Mouse (Mus musculus) induced T-regulatory cell, adult 2 months (primary cell): ENCODE results near the gene Gm12248.

ENCODE experiments used
- DNase-seq: peaks from one replicate; pipeline ENCODE4 v3.0.0-alpha.2; 2012; ENCODE audit warnings: low read depth

Gene Gm12248

DNA sequence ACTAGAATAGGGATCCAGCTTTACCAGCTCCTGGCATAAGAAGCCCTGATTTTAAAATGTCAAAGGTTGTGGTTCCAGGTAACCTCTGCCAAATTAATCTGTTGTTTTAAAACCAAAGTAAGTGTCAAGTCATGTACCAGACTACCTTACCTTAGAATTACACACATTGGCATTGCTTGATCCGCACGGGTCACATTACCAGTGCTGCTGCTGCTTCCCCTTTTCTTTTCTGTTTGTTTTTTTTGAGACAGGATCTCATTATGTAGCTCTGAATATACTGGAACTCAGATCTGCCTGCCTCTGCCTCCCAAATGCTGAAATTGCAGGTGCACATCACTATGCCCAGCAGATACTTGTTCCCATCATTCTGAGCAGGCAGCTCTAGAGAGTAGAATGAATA is 63.1 kb downstream of the Gm12248 start:
- no peak for DNase-seq

DNA sequence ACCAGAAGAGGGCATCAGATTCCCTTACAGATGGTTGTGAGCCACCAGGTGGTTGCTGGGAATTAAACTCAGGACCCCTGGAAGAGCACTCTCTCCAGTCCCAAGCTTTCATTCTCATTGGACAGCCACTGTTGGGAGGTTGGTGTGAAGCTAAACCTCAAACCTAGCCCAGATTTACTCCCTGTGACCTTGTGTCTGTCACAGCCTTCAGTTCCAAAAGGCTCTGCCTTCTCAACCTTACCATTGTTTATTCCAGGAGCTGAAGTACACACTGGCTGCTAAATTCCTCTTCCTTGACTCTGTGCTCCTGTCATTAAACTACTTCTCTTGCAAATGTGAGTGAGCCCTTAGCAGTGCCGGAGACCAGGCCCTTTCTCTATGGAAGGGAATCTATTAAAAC is 64.0 kb downstream of the Gm12248 start:
- no peak for DNase-seq

GRCm38 (mm10) chr11:58026860-58027259 is 66.1 kb downstream of the Gm12248 start:
- no peak for DNase-seq

DNA sequence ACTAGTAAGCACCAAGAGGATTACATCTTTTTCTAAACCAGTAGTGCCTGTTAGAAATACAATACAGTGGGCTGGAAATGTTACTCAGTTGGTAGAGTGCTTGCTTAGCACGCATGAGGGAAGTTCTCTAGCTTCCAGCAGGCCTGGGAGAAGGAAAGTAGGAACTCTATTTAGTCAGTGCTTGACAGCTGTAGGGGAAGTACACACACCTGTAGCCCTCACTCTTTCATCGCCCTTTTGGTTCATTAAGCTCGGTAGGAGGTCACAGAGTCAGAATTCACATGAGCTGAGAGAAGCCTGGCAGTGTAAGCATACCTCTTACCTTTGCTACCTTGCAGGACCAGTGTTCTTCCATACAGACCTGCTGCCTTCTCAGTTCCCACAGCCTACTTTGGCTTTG is 66.6 kb downstream of the Gm12248 start:
- DNase-seq: no peak

GRCm38 (mm10) chr11:58025881-58026280 is 67.1 kb downstream of the Gm12248 start:
- DNase-seq: no peak

DNA sequence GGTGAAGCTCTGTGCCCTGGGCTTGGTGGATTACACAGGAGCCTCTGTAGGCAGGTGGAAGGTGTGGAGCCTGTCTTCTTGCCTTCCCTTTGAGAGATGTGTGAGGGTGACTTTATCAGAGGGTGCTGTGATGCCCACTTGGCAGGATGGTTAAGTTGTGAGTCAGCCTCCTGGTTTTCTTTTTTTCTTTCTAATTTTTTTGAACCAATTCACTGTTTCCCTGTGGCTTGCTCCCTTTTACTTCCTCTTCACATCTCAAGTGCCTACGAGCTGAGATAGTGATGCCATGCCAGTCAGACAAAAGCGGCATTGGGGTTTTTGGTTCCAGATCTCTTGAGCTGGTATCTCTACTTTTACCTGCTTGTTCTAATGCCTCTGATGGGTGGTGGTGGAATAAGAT is 68.3 kb downstream of the Gm12248 start:
- DNase-seq: no peak

DNA sequence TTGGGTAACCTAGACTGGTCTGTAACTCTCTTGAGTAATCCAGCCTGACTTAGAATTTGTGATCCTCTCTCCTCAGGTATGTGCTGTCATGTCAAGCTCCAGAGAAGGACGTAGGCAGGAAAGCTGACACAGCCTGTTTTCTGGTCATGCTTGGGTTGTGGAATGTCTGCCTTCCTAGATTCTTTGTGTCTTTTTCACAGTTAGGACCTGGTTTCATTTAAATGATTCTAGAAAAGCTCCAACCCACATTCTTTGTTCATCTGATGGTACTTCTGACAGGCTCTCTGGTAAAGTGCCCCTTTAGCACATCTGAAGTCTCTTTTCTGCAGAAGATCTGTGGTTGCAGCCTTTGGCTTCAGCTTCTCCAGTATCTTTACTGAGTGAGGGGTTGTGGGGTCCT is 68.7 kb downstream of the Gm12248 start:
- DNase-seq: no peak

GRCm38 (mm10) chr11:58021618-58022017 is 71.3 kb downstream of the Gm12248 start:
- DNase-seq: no peak

- DNase-seq: no peak
Observed at GRCm38 (mm10) chr11:58021095-58021494, 71.8 kb downstream of the Gm12248 start.

DNA sequence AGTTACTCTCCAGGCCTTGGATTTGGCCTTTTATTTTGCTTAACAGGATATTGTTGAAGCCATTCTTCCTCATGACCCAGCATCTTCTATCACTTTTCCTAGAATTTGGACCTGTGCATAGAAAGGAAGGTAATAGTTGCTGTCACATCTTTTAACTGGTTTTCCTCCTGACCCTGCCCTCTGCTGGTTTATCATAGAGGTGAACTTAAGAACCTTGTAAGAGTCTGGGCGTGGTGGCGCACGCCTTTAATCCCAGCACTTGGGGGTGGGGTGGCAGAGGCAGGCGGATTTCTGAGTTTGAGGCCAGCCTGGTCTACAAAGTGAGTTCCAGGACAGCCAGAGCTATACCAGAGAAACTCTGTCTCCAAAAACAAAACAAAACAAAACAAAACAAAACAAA is 74.2 kb downstream of the Gm12248 start:
- peak; percentile 69 for DNase-seq

DNA sequence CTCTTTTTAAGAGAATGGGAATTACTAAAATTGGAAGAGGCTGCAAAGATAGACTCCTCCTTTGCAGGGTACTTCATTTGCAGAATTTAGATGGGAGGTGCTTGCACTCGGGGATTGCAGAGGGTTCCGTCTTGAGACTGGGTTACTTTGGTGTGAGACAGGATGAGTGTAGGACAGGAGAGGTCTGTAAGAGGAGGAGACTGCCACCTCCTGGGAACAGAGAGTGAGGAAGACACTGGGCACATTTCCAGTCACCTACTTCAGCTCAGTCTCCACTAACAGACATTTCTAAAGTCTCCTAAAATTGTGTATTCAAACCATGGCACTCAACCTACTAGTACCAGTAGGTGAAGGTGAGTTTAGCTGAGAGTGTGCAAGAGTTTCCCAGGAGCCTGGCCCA is 74.6 kb downstream of the Gm12248 start:
- DNase-seq: peak; percentile 60

GRCm38 (mm10) chr11:58017422-58017821 is 75.5 kb downstream of the Gm12248 start:
- DNase-seq: peak; percentile 60

- DNase-seq: no peak
Observed at GRCm38 (mm10) chr11:58016371-58016770, 76.6 kb downstream of the Gm12248 start.

GRCm38 (mm10) chr11:58015339-58015738 is 77.6 kb downstream of the Gm12248 start:
- no peak for DNase-seq

DNA sequence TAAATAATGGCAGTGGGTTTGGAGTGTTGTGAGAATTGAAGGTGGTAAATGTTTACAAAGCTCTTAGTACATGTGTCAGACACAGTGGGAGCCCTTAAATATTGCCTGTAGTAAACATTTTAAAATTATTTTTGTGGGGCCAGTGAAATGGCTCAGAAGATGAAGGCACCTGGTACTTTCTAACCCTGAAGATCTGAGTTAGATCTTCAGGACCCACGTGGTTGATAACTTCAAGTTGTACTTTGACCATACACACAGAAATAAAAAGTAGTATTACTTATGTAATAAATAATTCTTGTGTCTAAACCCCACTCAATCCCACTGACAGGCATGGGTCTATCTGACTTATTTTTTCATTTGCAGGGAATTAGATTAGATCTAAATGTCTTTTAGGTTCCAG is 78.3 kb downstream of the Gm12248 start:
- DNase-seq: no peak
